Mouse (Mus musculus) neural tube, embryonic 14.5 days (tissue): ENCODE data around the gene Bbs7. TPM values are rescaled to one million over a fixed set of nuclear protein-coding genes. Genes with fewer than 3 reads are reported as not detected.

Experiments used
- ATAC-seq: fragments of 200-750 bp; cut with Nextera tagmentation; 2 replicates; pipeline ENCODE4 v1.8.0; 2017; ENCODE audit warnings: low read depth, mild to moderate bottlenecking, moderate TSS enrichment, moderate library complexity
- H3K27ac ChIP-seq: fragments of 300-500 bp; sonication (generic); 2 replicates; pipeline ENCODE4 v1.5.1; 2014; ENCODE audit warnings: low read depth, mild to moderate bottlenecking, control low read depth, low read length, moderate library complexity, mixed read lengths
- H3K27me3 ChIP-seq: fragments of 300-500 bp; sonication (generic); 2 replicates; pipeline ENCODE4 v1.6.1; 2014; ENCODE audit warnings: low read length; ENCODE audit not compliant: control insufficient read depth, insufficient read depth
- H3K36me3 ChIP-seq: fragments of 300-500 bp; sonication (generic); 2 replicates; pipeline ENCODE4 v1.6.1; 2014; ENCODE audit warnings: low read length, mixed read lengths; ENCODE audit not compliant: control insufficient read depth, insufficient read depth
- H3K4me1 ChIP-seq: fragments of 300-500 bp; sonication (generic); 2 replicates; pipeline ENCODE4 v1.6.1; 2014; ENCODE audit warnings: low read length; ENCODE audit not compliant: control insufficient read depth, insufficient read depth
- H3K4me2 ChIP-seq: fragments of 300-500 bp; sonication (generic); 2 replicates; pipeline ENCODE4 v1.6.1; 2014; ENCODE audit warnings: mild to moderate bottlenecking, low read depth, low read length, control low read depth
- H3K4me3 ChIP-seq: fragments of 300-500 bp; sonication (generic); 2 replicates; pipeline ENCODE4 v1.5.1; 2014; ENCODE audit warnings: low read depth, low read length, control low read depth, mixed read lengths
- H3K9ac ChIP-seq: fragments of 300-500 bp; sonication (generic); replicated peaks from 2 replicates; pipeline ENCODE4 v1.6.1; 2014; ENCODE audit warnings: low read depth, mild to moderate bottlenecking, control low read depth, low read length, mixed read lengths
- H3K9me3 ChIP-seq: fragments of 300-500 bp; sonication (generic); 2 replicates; pipeline ENCODE4 v1.6.1; 2016; ENCODE audit warnings: low read length; ENCODE audit not compliant: control insufficient read depth
- WGBS: fragments of 180-500 bp; shearing (Covaris S2); extraction: QIAGEN DNeasy Blood & Tissue Kit; methylation state at CpG from one replicate; pipeline ENCODE4 v1.1.7; 2014; 5-methylcytosine and 5-hydroxymethylcytosine counted together
- polyA plus RNA-seq: library from polyadenylated mRNA; unstranded; fragments of >200 nt; fragmentation: Nextera tagmentation; extraction: Ambion mirVana; gene quantifications from 2 replicates; pipeline ENCODE4 v1.2.1, GENCODE M21; 2014

Bbs7 gene
- polyA plus RNA-seq, 1 experiment from 2014 or later, result 22.1 TPM

GRCm38 (mm10) chr3:36536041-36536440 lies 77.2 kb downstream of the Bbs7 start:
- no peaks in the 10 kb centered on the region for H3K36me3 ChIP-seq
- 89% methylated on average over 12 of the region's 12 CpGs for WGBS
- H3K4me2 ChIP-seq, result no peak overlapping the region
- no peak overlapping the region for H3K9ac ChIP-seq
- no peak overlapping the region for H3K4me3 ChIP-seq
- H3K27me3 ChIP-seq, result no peaks in the 10 kb centered on the region
- no peaks in the 10 kb centered on the region for H3K9me3 ChIP-seq
- H3K4me1 ChIP-seq, result no peaks in the 10 kb centered on the region
- H3K27ac ChIP-seq, result no peak overlapping the region
- ATAC-seq, result no peak

GRCm38 (mm10) chr3:36533201-36533672 lies 80.0 kb downstream of the Bbs7 start:
- ATAC-seq, result no peak
- Histone ChIP-seq H3K4me3 (no peak overlapping the region), H3K9ac (no peak overlapping the region), H3K27ac (no peak overlapping the region), H3K9me3 (no peaks in the 10 kb centered on the region), H3K4me1 (no peaks in the 10 kb centered on the region), H3K4me2 (no peak overlapping the region), H3K27me3 (no peaks in the 10 kb centered on the region), H3K36me3 (no peaks in the 10 kb centered on the region)
- 7% methylated on average over 1 of the region's 1 CpGs for WGBS

- H3K4me1 ChIP-seq, result no peaks in the 10 kb centered on the region
- no peaks in the 10 kb centered on the region for H3K9me3 ChIP-seq
- no peaks in the 10 kb centered on the region for H3K36me3 ChIP-seq
- WGBS, result 56% methylated on average over 7 of the region's 7 CpGs
- H3K4me2 ChIP-seq, result no peak overlapping the region
- no peak for ATAC-seq
- no peak overlapping the region for H3K4me3 ChIP-seq
- H3K27ac ChIP-seq, result no peak overlapping the region
- no peak overlapping the region for H3K9ac ChIP-seq
- no peaks in the 10 kb centered on the region for H3K27me3 ChIP-seq
Measured at GRCm38 (mm10) chr3:36532738-36533137, 80.5 kb downstream of the Bbs7 start.

- no peaks in the 10 kb centered on the region for H3K27me3 ChIP-seq
- H3K4me1 ChIP-seq, result no peaks in the 10 kb centered on the region
- H3K36me3 ChIP-seq, result no peaks in the 10 kb centered on the region
- ATAC-seq, result no peak
- H3K27ac ChIP-seq, result no peak overlapping the region
- H3K4me2 ChIP-seq, result peak overlapping the region; percentile 32; the same call in 1 of the 2 replicates
- 8% methylated on average over 18 of the region's 18 CpGs for whole genome bisulfite sequencing
- H3K4me3 ChIP-seq, result peak overlapping the region; percentile 11; the same call in 1 of the 2 replicates
- no peaks in the 10 kb centered on the region for H3K9me3 ChIP-seq
- no peak overlapping the region for H3K9ac ChIP-seq
Measured at GRCm38 (mm10) chr3:36531979-36532542, 81.2 kb downstream of the Bbs7 start.

GRCm38 (mm10) chr3:36531242-36531641 lies 82.0 kb downstream of the Bbs7 start:
- H3K4me2 ChIP-seq, result no peak overlapping the region
- ATAC-seq, result no peak
- H3K4me1 ChIP-seq, result no peaks in the 10 kb centered on the region
- no peak overlapping the region for H3K27ac ChIP-seq
- H3K9ac ChIP-seq, result no peak overlapping the region
- no peaks in the 10 kb centered on the region for H3K9me3 ChIP-seq
- WGBS, result 43% methylated on average over 2 of the region's 2 CpGs
- no peak overlapping the region for H3K4me3 ChIP-seq
- H3K27me3 ChIP-seq, result no peaks in the 10 kb centered on the region
- no peaks in the 10 kb centered on the region for H3K36me3 ChIP-seq

GRCm38 (mm10) chr3:36530781-36531180 lies 82.5 kb downstream of the Bbs7 start:
- no peak overlapping the region for H3K4me3 ChIP-seq
- no peak overlapping the region for H3K4me2 ChIP-seq
- no peak overlapping the region for H3K27ac ChIP-seq
- ATAC-seq, result no peak
- 90% methylated on average over 5 of the region's 5 CpGs for WGBS
- no peak overlapping the region for H3K9ac ChIP-seq
- no peaks in the 10 kb centered on the region for H3K9me3 ChIP-seq
- no peaks in the 10 kb centered on the region for H3K27me3 ChIP-seq
- no peaks in the 10 kb centered on the region for H3K36me3 ChIP-seq
- H3K4me1 ChIP-seq, result no peaks in the 10 kb centered on the region

GRCm38 (mm10) chr3:36530345-36530744 lies 82.9 kb downstream of the Bbs7 start:
- ATAC-seq, result no peak
- WGBS, result 94% methylated on average over 6 of the region's 6 CpGs

GRCm38 (mm10) chr3:36524466-36524865 lies 88.8 kb downstream of the Bbs7 start:
- Histone ChIP-seq H3K4me1 (no peaks in the 10 kb centered on the region), H3K4me2 (no peak overlapping the region), H3K9ac (no peak overlapping the region), H3K27ac (no peak overlapping the region), H3K36me3 (no peaks in the 10 kb centered on the region), H3K27me3 (peaks cover 13% of the 10 kb centered on the region), H3K9me3 (no peaks in the 10 kb centered on the region), H3K4me3 (no peak overlapping the region)
- WGBS, result 83% methylated on average over 3 of the region's 3 CpGs
- no peak for ATAC-seq

More at GRCm38 (mm10) chr3:36530345-36530744, 82.9 kb downstream of the Bbs7 start:
- Histone ChIP-seq H3K4me1 (no peaks in the 10 kb centered on the region), H3K4me3 (no peak overlapping the region), H3K9ac (no peak overlapping the region), H3K27me3 (no peaks in the 10 kb centered on the region), H3K36me3 (no peaks in the 10 kb centered on the region), H3K4me2 (no peak overlapping the region), H3K27ac (no peak overlapping the region), H3K9me3 (no peaks in the 10 kb centered on the region)
